Mouse (Mus musculus) ES-Bruce4 (cell line): Measurements from ENCODE around the gene Tor4a.

ENCODE experiments used
- CTCF ChIP-seq: IDR thresholded peaks from one replicate; pipeline ENCODE4 v1.8.1; 2011; ENCODE audit warnings: low read depth, low read length
- EP300 ChIP-seq: IDR thresholded peaks from 2 replicates; pipeline ENCODE4 v1.6.1; 2011; ENCODE audit warnings: low read depth, low read length; ENCODE audit not compliant: insufficient read depth
- POLR2A ChIP-seq: IDR thresholded peaks from one replicate; pipeline ENCODE4 v1.8.1; 2011; ENCODE audit warnings: low read length; ENCODE audit not compliant: insufficient read depth

- TF ChIP-seq CTCF (peak; percentile 28), EP300 (no peak), POLR2A (no peak)
These were observed 15.5 kb downstream of the Tor4a start for GRCm38 (mm10) chr2:25180973-25181890.
